Mouse (Mus musculus) C2C12 (cell line): ENCODE data around the gene Skp1a.

Experiments used
- CTCF ChIP-seq: IDR thresholded peaks from one replicate; pipeline ENCODE4 v1.5.1; 2011; ENCODE audit not compliant: control insufficient read depth, insufficient read depth, insufficient read length
- MAX ChIP-seq: IDR thresholded peaks from one replicate; pipeline ENCODE4 v1.6.1; 2011; ENCODE audit warnings: mild to moderate bottlenecking, control low read depth

DNA sequence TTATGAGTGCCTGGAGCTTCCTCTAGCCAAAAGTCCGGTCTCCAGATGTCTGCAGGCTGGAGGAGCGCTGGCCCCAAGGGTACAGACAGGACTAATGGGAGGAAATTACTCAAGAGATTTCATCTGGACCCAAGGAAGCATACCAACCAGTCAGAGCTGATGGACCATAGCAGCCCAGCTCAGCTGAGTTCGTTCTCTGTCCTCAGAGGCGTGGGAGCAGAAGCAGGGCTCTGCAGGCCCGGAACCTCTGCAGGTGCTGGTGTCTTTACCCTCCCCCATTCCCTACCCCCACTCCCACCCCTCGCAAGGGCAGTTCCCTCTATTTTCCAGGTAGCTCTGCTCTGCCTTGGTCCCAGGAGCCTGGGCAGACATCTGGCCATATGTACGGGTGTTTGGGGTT is 60.6 kb downstream of the Skp1a start:
- no peak for TF ChIP-seq MAX
- TF ChIP-seq CTCF, result no peak
